In genomic region chr11:114467803-114468202, GRCm38 (mm10) we compare ENCODE assay signal across 8 mouse cellular contexts.
DNase-seq lines count a peak whose midpoint lies in the region; ATAC-seq and TF ChIP-seq lines count a peak whose summit lies in the region.

No protein-coding gene starts in this region.

- TF ChIP-seq EP300 in lung, postnatal 0 days (IDR thresholded peaks at IDR 0.05), result peak; percentile 33; the same call in 1 of the 2 replicates

- no peak overlapping the region for H3K4me3 ChIP-seq in lung, postnatal 0 days (ENCODE audit: low read depth, low read length)

- DNase-seq in adrenal gland, adult 2 months, result peak; percentile 32
- DNase-seq in adrenal gland, postnatal 4 days (ENCODE audit: low spot score in 2 of 2), result no peak
- DNase-seq in cerebellum, adult 9-11 months, result peak; percentile 61
- DNase-seq in frontal cortex, postnatal 14 days (ENCODE audit: low spot score in 2 of 2), result peak; percentile 34 to 40
- peak; percentile 49 to 66 for DNase-seq in kidney, postnatal 4 days
- peak; percentile 87 for DNase-seq in lung, postnatal 0 days (ENCODE audit: low spot score)
- DNase-seq in right cerebral cortex, postnatal 36 days (ENCODE audit: low spot score in 2 of 2), result peak; percentile 39 to 41
- DNase-seq in urinary bladder, postnatal 10 days (ENCODE audit: low spot score), result no peak

- peak overlapping the region; percentile 75 for H3K27ac ChIP-seq in lung, postnatal 0 days (ENCODE audit: low read length)

- H3K9me3 ChIP-seq in lung, postnatal 0 days (ENCODE audit: low read length), result no peaks in the 10 kb centered on the region

- no peaks in the 10 kb centered on the region for H3K36me3 ChIP-seq in lung, postnatal 0 days (ENCODE audit: insufficient read depth, low read length)

- no peak for TF ChIP-seq CTCF in lung, postnatal 0 days (IDR thresholded peaks at IDR 0.05)

- peaks cover 11% of the 10 kb centered on the region; the same call in 1 of the 2 replicates for H3K4me1 ChIP-seq in lung, postnatal 0 days (ENCODE audit: insufficient read depth, low read depth, low read length)

- ATAC-seq in lung, postnatal 0 days, result peak; percentile 86

- H3K4me2 ChIP-seq in lung, postnatal 0 days (replicated peaks; ENCODE audit: low read depth, low read length), result peak overlapping the region; percentile 44

- H3K9ac ChIP-seq in lung, postnatal 0 days (replicated peaks; ENCODE audit: low read depth), result no peak overlapping the region

- no peaks in the 10 kb centered on the region for H3K27me3 ChIP-seq in lung, postnatal 0 days (replicated peaks; ENCODE audit: insufficient read depth, low read length)

- 1% methylated on average over 8 of the region's 8 CpGs for WGBS in lung, postnatal 0 days

Comparison
In these comparisons a context has a peak if more than half of its experiments do, and no peak if none do; other contexts are left out.
1. DNase-seq: peak in adrenal gland, adult 2 months (single experiment), cerebellum, adult 9-11 months (single experiment), frontal cortex, postnatal 14 days (2 of 2), kidney, postnatal 4 days (2 of 2), lung, postnatal 0 days (single experiment) and right cerebral cortex, postnatal 36 days (2 of 2); none in adrenal gland, postnatal 4 days (0 of 2) and urinary bladder, postnatal 10 days (single experiment).